Mouse (Mus musculus) lung, embryonic 15.5 days (tissue): ENCODE measurements around the gene Cald1. TPM values are rescaled to one million over a fixed set of nuclear protein-coding genes. Genes with fewer than 3 reads are reported as not detected.
A peak's percentile ranks its signal among the peaks of the same experiment; 100 is the strongest.

Source experiments
- ATAC-seq: fragments of 200-750 bp; cut with Nextera tagmentation; 2 replicates; pipeline ENCODE4 v1.8.0; 2017; ENCODE audit warnings: moderate number of reproducible peaks, borderline replicate concordance; ENCODE audit not compliant: low FRiP score, low TSS enrichment; ENCODE audit errors: extremely low read depth
- H3K27ac ChIP-seq: fragments of 300-500 bp; sonication (generic); 2 replicates; pipeline ENCODE4 v1.5.1; 2015; ENCODE audit warnings: moderate library complexity, mild to moderate bottlenecking, inconsistent platforms
- H3K27me3 ChIP-seq: fragments of 300-500 bp; sonication (generic); 2 replicates; pipeline ENCODE4 v1.6.1; 2015; ENCODE audit warnings: inconsistent platforms
- H3K36me3 ChIP-seq: fragments of 300-500 bp; sonication (generic); 2 replicates; pipeline ENCODE4 v1.6.1; 2015; ENCODE audit warnings: inconsistent platforms
- H3K4me1 ChIP-seq: fragments of 300-500 bp; sonication (generic); 2 replicates; pipeline ENCODE4 v1.6.1; 2015; ENCODE audit warnings: inconsistent platforms
- H3K4me2 ChIP-seq: fragments of 300-500 bp; sonication (generic); 2 replicates; pipeline ENCODE4 v1.6.1; 2015; ENCODE audit warnings: inconsistent platforms, mild to moderate bottlenecking, moderate library complexity
- H3K4me3 ChIP-seq: fragments of 300-500 bp; sonication (generic); 2 replicates; pipeline ENCODE4 v1.5.1; 2015; ENCODE audit warnings: mild to moderate bottlenecking, inconsistent platforms
- H3K9ac ChIP-seq: fragments of 300-500 bp; sonication (generic); 2 replicates; pipeline ENCODE4 v1.6.1; 2015; ENCODE audit warnings: inconsistent platforms
- H3K9me3 ChIP-seq: fragments of 300-500 bp; sonication (generic); 2 replicates; pipeline ENCODE4 v1.6.1; 2016; ENCODE audit warnings: inconsistent platforms
- WGBS: fragments of 180-500 bp; shearing (Covaris S2); methylation state at CpG from one replicate; pipeline ENCODE4 v1.1.7; 2015; 5-methylcytosine and 5-hydroxymethylcytosine counted together
- polyA plus RNA-seq: library from polyadenylated mRNA; unstranded; fragments of >200 nt; fragmentation: Nextera tagmentation; extraction: Ambion mirVana; gene quantifications from 2 replicates; pipeline ENCODE4 v1.2.1, GENCODE M21; 2015

Gene Cald1
- polyA plus RNA-seq, 1 experiment from 2014 or later, result 292 TPM

GRCm38 (mm10) chr6:34750487-34751120 lies 152.3 kb downstream of the Cald1 start:
- no peaks in the 10 kb centered on the region for H3K4me1 ChIP-seq
- H3K36me3 ChIP-seq, result peaks cover 22% of the 10 kb centered on the region
- H3K9me3 ChIP-seq, result no peaks in the 10 kb centered on the region
- H3K9ac ChIP-seq, result no peak overlapping the region
- H3K27me3 ChIP-seq, result no peaks in the 10 kb centered on the region
- no peak overlapping the region for H3K4me3 ChIP-seq
- ATAC-seq, result no peak
- H3K4me2 ChIP-seq, result no peak overlapping the region
- WGBS, result 54% methylated on average over 7 of the region's 7 CpGs
- H3K27ac ChIP-seq, result no peak overlapping the region

GRCm38 (mm10) chr6:34751625-34752024 lies 153.3 kb downstream of the Cald1 start:
- ATAC-seq, result no peak

GRCm38 (mm10) chr6:34754448-34754847 lies 156.1 kb downstream of the Cald1 start:
- H3K27me3 ChIP-seq, result no peaks in the 10 kb centered on the region
- no peak overlapping the region for H3K4me3 ChIP-seq
- peaks cover 27% of the 10 kb centered on the region for H3K36me3 ChIP-seq
- 19% methylated on average over 5 of the region's 5 CpGs for WGBS
- no peaks in the 10 kb centered on the region for H3K4me1 ChIP-seq
- no peaks in the 10 kb centered on the region for H3K9me3 ChIP-seq
- peak; percentile 59; the same call in 1 of the 2 replicates for ATAC-seq
- H3K4me2 ChIP-seq, result no peak overlapping the region
- no peak overlapping the region for H3K27ac ChIP-seq
- no peak overlapping the region for H3K9ac ChIP-seq

More at GRCm38 (mm10) chr6:34751625-34752024, 153.3 kb downstream of the Cald1 start:
- no peak overlapping the region for H3K27ac ChIP-seq
- no peaks in the 10 kb centered on the region for H3K27me3 ChIP-seq
- peaks cover 23% of the 10 kb centered on the region for H3K36me3 ChIP-seq
- no peak overlapping the region for H3K4me3 ChIP-seq
- H3K4me1 ChIP-seq, result no peaks in the 10 kb centered on the region
- no peak overlapping the region for H3K9ac ChIP-seq
- H3K9me3 ChIP-seq, result no peaks in the 10 kb centered on the region
- H3K4me2 ChIP-seq, result no peak overlapping the region

DNA sequence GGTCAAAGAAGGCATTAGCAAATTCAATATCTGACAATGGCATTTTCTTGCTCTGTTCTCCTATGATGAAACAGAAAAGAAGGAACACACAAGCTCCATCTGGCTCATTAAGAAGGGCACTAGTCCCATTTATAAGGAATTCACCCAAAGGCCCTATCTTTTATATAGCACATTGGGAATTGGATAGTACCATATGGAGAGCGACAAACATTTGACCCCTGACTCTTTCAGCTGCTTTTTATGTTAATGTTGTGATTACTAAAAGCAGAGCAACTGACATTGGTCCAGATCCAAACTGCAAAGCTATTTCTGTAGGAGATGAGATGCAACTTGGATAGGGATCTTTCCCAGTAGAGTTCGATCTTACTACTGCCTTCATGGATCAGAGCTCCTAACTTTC lies 160.0 kb downstream of the Cald1 start:
- 63% methylated on average over 2 of the region's 2 CpGs for WGBS

DNA sequence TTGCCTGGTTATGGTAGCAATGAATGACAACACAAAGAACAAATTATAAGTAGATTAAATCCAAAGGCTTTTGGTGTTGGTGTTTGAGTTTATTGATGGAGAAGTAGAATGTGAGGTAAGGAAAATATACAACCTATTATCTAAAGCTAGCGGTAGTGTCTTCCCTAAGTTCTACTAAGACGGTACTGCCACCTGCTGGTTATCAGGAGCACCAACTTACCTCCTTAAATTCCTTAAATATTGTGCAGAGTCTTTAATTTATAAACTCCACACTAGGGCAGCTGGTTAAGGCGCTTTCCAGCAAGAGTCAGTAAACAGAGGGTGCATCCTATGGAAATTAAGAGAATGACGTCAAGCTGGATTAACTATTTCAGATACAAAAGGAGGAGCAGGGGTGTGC lies 161.7 kb downstream of the Cald1 start:
- Histone ChIP-seq H3K9me3 (no peaks in the 10 kb centered on the region), H3K4me2 (no peak overlapping the region), H3K36me3 (peaks cover 42% of the 10 kb centered on the region), H3K27ac (no peak overlapping the region), H3K27me3 (no peaks in the 10 kb centered on the region), H3K4me1 (no peaks in the 10 kb centered on the region), H3K9ac (no peak overlapping the region), H3K4me3 (no peak overlapping the region)
- no peak for ATAC-seq
- 28% methylated on average over 4 of the region's 4 CpGs for WGBS

More for the DNA sequence above, 160.0 kb downstream of the Cald1 start:
- H3K4me1 ChIP-seq, result no peaks in the 10 kb centered on the region
- no peak overlapping the region for H3K27ac ChIP-seq
- H3K27me3 ChIP-seq, result no peaks in the 10 kb centered on the region
- no peak overlapping the region for H3K4me2 ChIP-seq
- H3K9me3 ChIP-seq, result no peaks in the 10 kb centered on the region
- ATAC-seq, result no peak
- peaks cover 33% of the 10 kb centered on the region for H3K36me3 ChIP-seq
- H3K4me3 ChIP-seq, result no peak overlapping the region
- H3K9ac ChIP-seq, result no peak overlapping the region

GRCm38 (mm10) chr6:34765721-34766120 lies 167.4 kb downstream of the Cald1 start:
- no peaks in the 10 kb centered on the region for H3K27me3 ChIP-seq
- peaks cover 34% of the 10 kb centered on the region for H3K36me3 ChIP-seq
- no peak overlapping the region for H3K4me3 ChIP-seq
- ATAC-seq, result no peak
- no peak overlapping the region for H3K27ac ChIP-seq
- H3K4me1 ChIP-seq, result peaks cover 10% of the 10 kb centered on the region; the same call in 1 of the 2 replicates
- H3K4me2 ChIP-seq, result no peak overlapping the region
- 89% methylated on average over 5 of the region's 5 CpGs for WGBS
- no peaks in the 10 kb centered on the region for H3K9me3 ChIP-seq
- H3K9ac ChIP-seq, result no peak overlapping the region

DNA sequence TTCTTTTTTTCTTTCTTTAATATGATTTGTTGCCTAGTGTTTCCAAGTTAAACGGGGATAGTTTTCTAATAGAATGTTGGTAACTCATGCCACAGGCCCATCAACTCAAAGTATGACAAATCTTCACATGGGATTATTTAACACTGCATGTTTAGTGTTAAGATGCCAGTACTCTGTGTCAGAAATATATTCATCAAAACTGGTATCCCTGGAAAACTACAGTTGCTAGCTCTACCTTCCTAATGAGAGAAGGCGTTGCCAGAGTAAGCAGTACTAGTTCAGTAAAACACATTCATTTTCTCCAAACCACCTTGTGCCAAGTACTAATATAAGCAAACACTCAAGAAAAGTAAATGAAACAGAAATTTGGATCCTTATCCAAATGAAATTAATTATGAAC lies 171.7 kb downstream of the Cald1 start:
- Histone ChIP-seq H3K9ac (no peak overlapping the region), H3K27me3 (no peaks in the 10 kb centered on the region), H3K27ac (no peak overlapping the region), H3K4me2 (no peak overlapping the region), H3K4me1 (peaks cover 10% of the 10 kb centered on the region; the same call in 1 of the 2 replicates), H3K4me3 (no peak overlapping the region), H3K9me3 (no peaks in the 10 kb centered on the region), H3K36me3 (peaks cover 27% of the 10 kb centered on the region)
- WGBS, result 61% methylated on average over 2 of the region's 2 CpGs
- no peak for ATAC-seq

- Histone ChIP-seq H3K4me2 (no peak overlapping the region), H3K27ac (no peak overlapping the region), H3K27me3 (no peaks in the 10 kb centered on the region), H3K4me1 (peaks cover 10% of the 10 kb centered on the region; the same call in 1 of the 2 replicates), H3K9me3 (no peaks in the 10 kb centered on the region), H3K9ac (no peak overlapping the region), H3K4me3 (no peak overlapping the region), H3K36me3 (peaks cover 27% of the 10 kb centered on the region)
- ATAC-seq, result no peak
- WGBS, result 65% methylated on average over 6 of the region's 6 CpGs
Observed at GRCm38 (mm10) chr6:34770491-34770890, 172.2 kb downstream of the Cald1 start.

- no peak for ATAC-seq
- H3K27me3 ChIP-seq, result no peaks in the 10 kb centered on the region
- H3K36me3 ChIP-seq, result peaks cover 7% of the 10 kb centered on the region; the same call in 1 of the 2 replicates
- H3K4me1 ChIP-seq, result 0 out of 2 replicates have a peak, but pooled peaks cover 3% of the 10 kb centered on the region
- no peaks in the 10 kb centered on the region for H3K9me3 ChIP-seq
- no peak overlapping the region for H3K4me3 ChIP-seq
- no peak overlapping the region for H3K4me2 ChIP-seq
- no peak overlapping the region for H3K9ac ChIP-seq
- no peak overlapping the region for H3K27ac ChIP-seq
Observed at GRCm38 (mm10) chr6:34776396-34776795, 178.1 kb downstream of the Cald1 start.

GRCm38 (mm10) chr6:34777094-34777493 lies 178.8 kb downstream of the Cald1 start:
- Histone ChIP-seq H3K27ac (no peak overlapping the region), H3K36me3 (peaks cover 4% of the 10 kb centered on the region; the same call in 1 of the 2 replicates), H3K9ac (no peak overlapping the region), H3K9me3 (no peaks in the 10 kb centered on the region), H3K4me2 (no peak overlapping the region), H3K27me3 (no peaks in the 10 kb centered on the region), H3K4me1 (0 out of 2 replicates have a peak, but pooled peaks cover 3% of the 10 kb centered on the region), H3K4me3 (no peak overlapping the region)
- WGBS, result 82% methylated on average over 2 of the region's 2 CpGs
- no peak for ATAC-seq

DNA sequence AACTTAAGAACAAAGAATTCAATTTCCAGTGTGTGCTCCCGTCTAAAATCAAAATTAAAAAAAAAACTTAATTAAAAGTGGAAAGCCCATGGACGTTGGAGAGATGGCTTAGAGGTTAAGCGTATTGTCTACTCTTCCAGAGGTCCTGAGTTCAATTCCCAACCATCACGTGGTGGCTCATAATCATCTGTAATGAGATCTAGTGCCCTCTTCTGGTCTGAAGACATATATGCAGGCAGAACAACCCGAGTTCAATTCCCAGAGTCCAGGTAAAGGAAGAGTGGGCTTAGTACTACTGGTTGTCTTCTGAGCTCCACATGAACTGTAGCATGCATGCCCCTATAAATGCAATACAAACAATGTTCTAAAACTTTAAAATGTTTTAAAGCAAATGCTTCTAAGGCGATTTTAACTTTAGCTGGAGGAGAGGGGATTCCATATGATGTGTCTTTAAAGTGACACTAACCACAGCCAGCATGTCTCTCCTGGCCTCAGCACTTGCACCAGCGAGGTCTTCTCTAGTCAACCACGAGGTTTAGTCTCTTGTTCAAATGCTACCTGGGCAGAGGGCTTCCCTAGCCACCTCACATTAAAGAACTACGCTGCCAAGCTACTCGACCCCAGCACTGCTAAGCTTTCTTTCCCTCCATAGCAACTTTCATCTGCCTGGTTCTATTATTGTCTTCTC lies 179.8 kb downstream of the Cald1 start:
- no peak for ATAC-seq
- Histone ChIP-seq H3K27me3 (no peaks in the 10 kb centered on the region), H3K9me3 (no peaks in the 10 kb centered on the region), H3K4me1 (0 out of 2 replicates have a peak, but pooled peaks cover 3% of the 10 kb centered on the region), H3K27ac (no peak overlapping the region), H3K36me3 (peaks cover 6% of the 10 kb centered on the region; the same call in 1 of the 2 replicates), H3K4me3 (no peak overlapping the region), H3K9ac (no peak overlapping the region), H3K4me2 (no peak overlapping the region)
- WGBS, result 70% methylated on average over 10 of the region's 10 CpGs

GRCm38 (mm10) chr6:34780231-34780942 lies 182.1 kb downstream of the Cald1 start, which contains the start of gene Agbl3:
Agbl3 (plus strand) TSS chr6:34780432.
- H3K4me3 ChIP-seq, result peak within 1 kb of the TSS; percentile 74
- 0 out of 2 replicates have a peak, but pooled peaks cover 5% of the 10 kb centered on the region for H3K36me3 ChIP-seq
- H3K27me3 ChIP-seq, result no peaks in the 10 kb centered on the region
- 0 out of 2 replicates have a peak, but pooled peaks cover 3% of the 10 kb centered on the region for H3K4me1 ChIP-seq
- peak within 1 kb of the TSS; percentile 84 for H3K4me2 ChIP-seq
- no peaks in the 10 kb centered on the region for H3K9me3 ChIP-seq
- peak within 1 kb of the TSS; percentile 100 for H3K27ac ChIP-seq
- under 1% methylated on average over 76 of the region's 81 CpGs for WGBS
- peak; percentile 95 for ATAC-seq
- H3K9ac ChIP-seq, result peak within 1 kb of the TSS; percentile 95
